Mouse (Mus musculus) embryo, embryonic 11 days (tissue): ENCODE results near the gene Tmem37.
A peak's percentile ranks its signal among the peaks of the same experiment; 100 is the strongest.

Source experiments
- DNase-seq: peaks from one replicate; pipeline ENCODE4 v3.0.0-alpha.2; 2015

Gene Tmem37

GRCm38 (mm10) chr1:120057044-120057443 is 16.8 kb downstream of the Tmem37 start:
- DNase-seq = peak; percentile 22

- no peak for DNase-seq
These were observed 17.6 kb downstream of the Tmem37 start for GRCm38 (mm10) chr1:120056236-120056635.

GRCm38 (mm10) chr1:120055475-120055874 is 18.4 kb downstream of the Tmem37 start:
- no peak for DNase-seq

GRCm38 (mm10) chr1:120054997-120055396 is 18.9 kb downstream of the Tmem37 start:
- no peak for DNase-seq

GRCm38 (mm10) chr1:120051070-120051469 is 22.8 kb downstream of the Tmem37 start:
- DNase-seq = no peak

GRCm38 (mm10) chr1:120047325-120047724 is 26.5 kb downstream of the Tmem37 start:
- no peak for DNase-seq

- DNase-seq = no peak
These were observed 29.3 kb downstream of the Tmem37 start for GRCm38 (mm10) chr1:120044584-120044983.

GRCm38 (mm10) chr1:120042421-120042820 is 31.5 kb downstream of the Tmem37 start:
- DNase-seq = no peak

- DNase-seq = no peak
These were observed 35.3 kb downstream of the Tmem37 start for GRCm38 (mm10) chr1:120038594-120038993.

GRCm38 (mm10) chr1:120037021-120037683 is 36.7 kb downstream of the Tmem37 start:
- DNase-seq = no peak

GRCm38 (mm10) chr1:120035456-120036034 is 38.3 kb downstream of the Tmem37 start:
- no peak for DNase-seq

GRCm38 (mm10) chr1:120034793-120035192 is 39.1 kb downstream of the Tmem37 start:
- no peak for DNase-seq

GRCm38 (mm10) chr1:120033469-120033854 is 40.4 kb downstream of the Tmem37 start:
- no peak for DNase-seq

- DNase-seq = peak; percentile 88
These were observed 40.9 kb downstream of the Tmem37 start for GRCm38 (mm10) chr1:120032804-120033468.

GRCm38 (mm10) chr1:120030474-120030873 is 43.4 kb downstream of the Tmem37 start:
- no peak for DNase-seq

- no peak for DNase-seq
These were observed 46.2 kb downstream of the Tmem37 start for GRCm38 (mm10) chr1:120027693-120028092.

GRCm38 (mm10) chr1:120025050-120025439 is 48.8 kb downstream of the Tmem37 start:
- DNase-seq = no peak

GRCm38 (mm10) chr1:120024331-120025049 is 49.4 kb downstream of the Tmem37 start:
- DNase-seq = no peak

- DNase-seq = no peak
These were observed 51.9 kb downstream of the Tmem37 start for GRCm38 (mm10) chr1:120021951-120022350.

- DNase-seq = no peak
These were observed 53.5 kb downstream of the Tmem37 start for GRCm38 (mm10) chr1:120020322-120020897.

GRCm38 (mm10) chr1:120019428-120019827 is 54.4 kb downstream of the Tmem37 start:
- no peak for DNase-seq

GRCm38 (mm10) chr1:120018900-120019299 is 55.0 kb downstream of the Tmem37 start:
- DNase-seq = no peak
